Mouse (Mus musculus): Measurements from ENCODE around the gene Osgep. TPM values are rescaled to one million over a fixed set of nuclear protein-coding genes. Genes with fewer than 3 reads are reported as not detected.
"Not testable (repeated sequence)": the region's sequence is repeated elsewhere in the genome, so short reads cannot be mapped to it uniquely, and the experiment has no call there.

The Osgep gene
- polyA plus RNA-seq, 1 experiment from 2014 or later: 196 TPM

- H3K36me3 ChIP-seq (ENCODE audit: insufficient read depth, low read length): no peaks in the 10 kb centered on the region
- H3K4me1 ChIP-seq (ENCODE audit: insufficient read depth, low read length): peaks cover 4% of the 10 kb centered on the region; the same call in 1 of the 2 replicates
- 57% methylated on average over 1 of the region's 1 CpGs for WGBS
- no peak overlapping the region for H3K27ac ChIP-seq (ENCODE audit: low read length)
- no peaks in the 10 kb centered on the region for H3K9me3 ChIP-seq (ENCODE audit: low read length)
- H3K4me2 ChIP-seq (replicated peaks; ENCODE audit: low read depth, low read length): no peak overlapping the region
- no peaks in the 10 kb centered on the region for H3K27me3 ChIP-seq (ENCODE audit: insufficient read depth, low read length)
- no peak overlapping the region for H3K9ac ChIP-seq (replicated peaks; ENCODE audit: low read length)
- no peak for ATAC-seq (ENCODE audit: low FRiP score, low TSS enrichment)
- H3K4me3 ChIP-seq (ENCODE audit: low read length): no peak overlapping the region
Observed at GRCm38 (mm10) chr14:50936649-50937048, 12.0 kb upstream of the Osgep start.

GRCm38 (mm10) chr14:50931493-50932020 is 6.9 kb upstream of the Osgep start:
- Histone ChIP-seq H3K27me3 (ENCODE audit: insufficient read depth, low read length) (no peaks in the 10 kb centered on the region), H3K9ac (replicated peaks; ENCODE audit: low read length) (peak overlapping the region; percentile 67), H3K4me3 (ENCODE audit: low read length) (peak overlapping the region; percentile 86), H3K9me3 (ENCODE audit: low read length) (no peaks in the 10 kb centered on the region), H3K27ac (ENCODE audit: low read length) (peak overlapping the region; percentile 85), H3K4me1 (ENCODE audit: insufficient read depth, low read length) (peaks cover 15% of the 10 kb centered on the region), H3K4me2 (replicated peaks; ENCODE audit: low read depth, low read length) (peak overlapping the region; percentile 66), H3K36me3 (ENCODE audit: insufficient read depth, low read length) (peaks cover 24% of the 10 kb centered on the region)
- WGBS: 7% methylated on average over 12 of the region's 12 CpGs
- ATAC-seq (ENCODE audit: low FRiP score, low TSS enrichment): no peak

- H3K27ac ChIP-seq (ENCODE audit: low read length): peak within 1 kb of the TSS; percentile 85
- peaks cover 29% of the 10 kb centered on the region for H3K36me3 ChIP-seq (ENCODE audit: insufficient read depth, low read length)
- peak within 1 kb of the TSS; percentile 66 for H3K4me2 ChIP-seq (replicated peaks; ENCODE audit: low read depth, low read length)
- H3K9me3 ChIP-seq (ENCODE audit: low read length): no peaks in the 10 kb centered on the region
- peaks cover 19% of the 10 kb centered on the region for H3K4me1 ChIP-seq (ENCODE audit: insufficient read depth, low read length)
- WGBS: under 1% methylated on average over 58 of the region's 68 CpGs
- H3K27me3 ChIP-seq (ENCODE audit: insufficient read depth, low read length): no peaks in the 10 kb centered on the region
- H3K4me3 ChIP-seq (ENCODE audit: low read length): peak within 1 kb of the TSS; percentile 86
- peak; percentile 100 for ATAC-seq (ENCODE audit: low FRiP score, low TSS enrichment)
- peak within 1 kb of the TSS; percentile 93 for H3K9ac ChIP-seq (replicated peaks; ENCODE audit: low read length)
Observed at GRCm38 (mm10) chr14:50930754-50931492, 6.2 kb upstream of the Osgep start, which contains the start of the genes Pip4p1 and Pnp. TSS of gene Pip4p1 (minus strand) at chr14:50930856. TSS of gene Pnp (plus strand) at chr14:50931082.

GRCm38 (mm10) chr14:50930377-50930753 is 5.7 kb upstream of the Osgep start:
- Histone ChIP-seq H3K4me1 (ENCODE audit: insufficient read depth, low read length) (peaks cover 22% of the 10 kb centered on the region), H3K27me3 (ENCODE audit: insufficient read depth, low read length) (no peaks in the 10 kb centered on the region), H3K4me3 (ENCODE audit: low read length) (peak overlapping the region; percentile 86), H3K4me2 (replicated peaks; ENCODE audit: low read depth, low read length) (peak overlapping the region; percentile 62), H3K36me3 (ENCODE audit: insufficient read depth, low read length) (peaks cover 29% of the 10 kb centered on the region), H3K9ac (replicated peaks; ENCODE audit: low read length) (peak overlapping the region; percentile 93), H3K9me3 (ENCODE audit: low read length) (no peaks in the 10 kb centered on the region), H3K27ac (ENCODE audit: low read length) (peak overlapping the region; percentile 85)
- under 1% methylated on average over 38 of the region's 38 CpGs for WGBS
- peak; percentile 52 for ATAC-seq (ENCODE audit: low FRiP score, low TSS enrichment)

GRCm38 (mm10) chr14:50929951-50930350 is 5.3 kb upstream of the Osgep start:
- no peak for ATAC-seq (ENCODE audit: low FRiP score, low TSS enrichment)
- 15% methylated on average over 10 of the region's 10 CpGs for WGBS
- Histone ChIP-seq H3K4me2 (replicated peaks; ENCODE audit: low read depth, low read length) (peak overlapping the region; percentile 62), H3K4me3 (ENCODE audit: low read length) (peak overlapping the region; percentile 86), H3K27me3 (ENCODE audit: insufficient read depth, low read length) (no peaks in the 10 kb centered on the region), H3K9ac (replicated peaks; ENCODE audit: low read length) (peak overlapping the region; percentile 93), H3K27ac (ENCODE audit: low read length) (peak overlapping the region; percentile 85), H3K9me3 (ENCODE audit: low read length) (no peaks in the 10 kb centered on the region), H3K4me1 (ENCODE audit: insufficient read depth, low read length) (peaks cover 22% of the 10 kb centered on the region), H3K36me3 (ENCODE audit: insufficient read depth, low read length) (peaks cover 29% of the 10 kb centered on the region)

GRCm38 (mm10) chr14:50927366-50927765 is 2.7 kb upstream of the Osgep start:
- peaks cover 29% of the 10 kb centered on the region for H3K36me3 ChIP-seq (ENCODE audit: insufficient read depth, low read length)
- H3K27ac ChIP-seq (ENCODE audit: low read length): no peak overlapping the region
- 75% methylated on average over 3 of the region's 3 CpGs for WGBS
- H3K27me3 ChIP-seq (ENCODE audit: insufficient read depth, low read length): no peaks in the 10 kb centered on the region
- no peak overlapping the region for H3K4me2 ChIP-seq (replicated peaks; ENCODE audit: low read depth, low read length)
- no peaks in the 10 kb centered on the region for H3K9me3 ChIP-seq (ENCODE audit: low read length)
- H3K9ac ChIP-seq (replicated peaks; ENCODE audit: low read length): no peak overlapping the region
- H3K4me1 ChIP-seq (ENCODE audit: insufficient read depth, low read length): peaks cover 29% of the 10 kb centered on the region
- no peak for ATAC-seq (ENCODE audit: low FRiP score, low TSS enrichment)
- no peak overlapping the region for H3K4me3 ChIP-seq (ENCODE audit: low read length)

GRCm38 (mm10) chr14:50925111-50925920 is 623 bp upstream of the Osgep start:
- H3K4me3 ChIP-seq (ENCODE audit: low read length): peak overlapping the region; percentile 84
- ATAC-seq (ENCODE audit: low FRiP score, low TSS enrichment): peak; percentile 16; the same call in 1 of the 2 replicates
- peaks cover 29% of the 10 kb centered on the region for H3K36me3 ChIP-seq (ENCODE audit: insufficient read depth, low read length)
- peak overlapping the region; percentile 57 for H3K4me2 ChIP-seq (replicated peaks; ENCODE audit: low read depth, low read length)
- no peaks in the 10 kb centered on the region for H3K9me3 ChIP-seq (ENCODE audit: low read length)
- peak overlapping the region; percentile 87 for H3K9ac ChIP-seq (replicated peaks; ENCODE audit: low read length)
- peak overlapping the region; percentile 86 for H3K27ac ChIP-seq (ENCODE audit: low read length)
- WGBS: 1% methylated on average over 38 of the region's 38 CpGs
- peaks cover 23% of the 10 kb centered on the region for H3K4me1 ChIP-seq (ENCODE audit: insufficient read depth, low read length)
- H3K27me3 ChIP-seq (ENCODE audit: insufficient read depth, low read length): no peaks in the 10 kb centered on the region

GRCm38 (mm10) chr14:50923437-50923836 is 1.3 kb downstream of the Osgep start:
- Histone ChIP-seq H3K27ac (ENCODE audit: low read length) (0 out of 2 replicates have a peak overlapping the region, but pooled peaks have one; percentile 86), H3K4me2 (replicated peaks; ENCODE audit: low read depth, low read length) (peak overlapping the region; percentile 57), H3K4me3 (ENCODE audit: low read length) (peak overlapping the region; percentile 84), H3K4me1 (ENCODE audit: insufficient read depth, low read length) (peaks cover 14% of the 10 kb centered on the region), H3K9ac (replicated peaks; ENCODE audit: low read length) (peak overlapping the region; percentile 87), H3K36me3 (ENCODE audit: insufficient read depth, low read length) (peaks cover 28% of the 10 kb centered on the region)
- 50% methylated on average over 1 of the region's 1 CpGs for WGBS
- not testable (repeated sequence) for H3K27me3 ChIP-seq (ENCODE audit: insufficient read depth, low read length); H3K9me3 ChIP-seq (ENCODE audit: low read length); ATAC-seq (ENCODE audit: low FRiP score, low TSS enrichment)

GRCm38 (mm10) chr14:50911356-50911755 is 13.3 kb downstream of the Osgep start:
- Histone ChIP-seq H3K4me3 (ENCODE audit: low read length) (no peak overlapping the region), H3K27ac (ENCODE audit: low read length) (no peak overlapping the region), H3K4me2 (replicated peaks; ENCODE audit: low read depth, low read length) (no peak overlapping the region), H3K4me1 (ENCODE audit: insufficient read depth, low read length) (no peaks in the 10 kb centered on the region), H3K9me3 (ENCODE audit: low read length) (no peaks in the 10 kb centered on the region), H3K36me3 (ENCODE audit: insufficient read depth, low read length) (peaks cover 37% of the 10 kb centered on the region), H3K27me3 (ENCODE audit: insufficient read depth, low read length) (no peaks in the 10 kb centered on the region), H3K9ac (replicated peaks; ENCODE audit: low read length) (no peak overlapping the region)
- ATAC-seq (ENCODE audit: low FRiP score, low TSS enrichment): no peak
- WGBS: 68% methylated on average over 3 of the region's 3 CpGs

All from kidney, embryonic 16.5 days (tissue).